Mouse (Mus musculus) MEL (cell line): ENCODE measurements around the gene Spats1.

Source experiments
- CHD2 ChIP-seq: IDR thresholded peaks from 2 replicates; pipeline ENCODE4 v1.6.1; 2011; ENCODE audit warnings: low read length, improper control_type of control experiment
- CTCF ChIP-seq, 3 experiments: IDR thresholded peaks in 2 of 3; conservative IDR thresholded peaks in 1 of 3; 2 replicates each; pipeline ENCODE4 v1.5.1; 2011 to 2012; ENCODE audit warnings: low read length in 3 of 3, low read depth in 2 of 3, mild to moderate bottlenecking in 2 of 3, improper control_type of control experiment in 1 of 3, inconsistent platforms in 1 of 3, mixed read lengths in 1 of 3, moderate library complexity in 1 of 3; ENCODE audit not compliant: control insufficient read depth in 1 of 3, insufficient read depth in 1 of 3, poor library complexity in 1 of 3, severe bottlenecking in 1 of 3
- ZC3H11A ChIP-seq: IDR thresholded peaks from 2 replicates; pipeline ENCODE4 v1.6.1; 2012; ENCODE audit warnings: low read depth, mild to moderate bottlenecking, inconsistent platforms, low read length, improper control_type of control experiment

GRCm38 (mm10) chr17:45473667-45474066, 1.5 kb downstream of the Spats1 start:
- TF ChIP-seq CTCF (IDR thresholded peaks at IDR 0.05 in 2 of 3, conservative IDR thresholded peaks at IDR 0.05 in 1 of 3; ENCODE audit: control insufficient read depth in 1 of 3, insufficient read depth in 1 of 3, low read depth in 2 of 3, low read length in 3 of 3, poor library complexity in 1 of 3, severe bottlenecking in 1 of 3) (no peak), CHD2 (no peak), ZC3H11A (no peak)
